Mouse (Mus musculus) lung, postnatal 0 days (tissue): ENCODE results near the gene Gm49368.

Experiments
- CTCF ChIP-seq: IDR thresholded peaks from 2 replicates; pipeline ENCODE4 v1.5.1; 2016; ENCODE audit warnings: antibody characterized with exemption, mild to moderate bottlenecking
- EP300 ChIP-seq: IDR thresholded peaks from 2 replicates; pipeline ENCODE4 v1.6.1; 2016; ENCODE audit warnings: antibody characterized with exemption, mild to moderate bottlenecking, control low read depth

- TF ChIP-seq EP300 = no peak
- no peak for TF ChIP-seq CTCF
Measured at GRCm38 (mm10) chr7:128045640-128046039, 16.8 kb upstream of the Gm49368 start.
